Mouse (Mus musculus) small intestine, adult 2 months (tissue): ENCODE measurements around the gene Hmgn2.

Experiments
- CTCF ChIP-seq: fragments of 200-500 bp; IDR thresholded peaks from 2 replicates; pipeline ENCODE4 v1.5.1; 2012; ENCODE audit warnings: low read depth, mild to moderate bottlenecking, control low read depth, inconsistent platforms, low read length, moderate library complexity, mixed read lengths; ENCODE audit not compliant: insufficient replicate concordance, insufficient read length; ENCODE audit errors: extremely low read depth
- POLR2A ChIP-seq: fragments of 200-500 bp; IDR thresholded peaks from 2 replicates; pipeline ENCODE4 v1.6.1; 2012; ENCODE audit warnings: low read depth, mild to moderate bottlenecking, control low read depth, inconsistent platforms, low read length, moderate library complexity

DNA sequence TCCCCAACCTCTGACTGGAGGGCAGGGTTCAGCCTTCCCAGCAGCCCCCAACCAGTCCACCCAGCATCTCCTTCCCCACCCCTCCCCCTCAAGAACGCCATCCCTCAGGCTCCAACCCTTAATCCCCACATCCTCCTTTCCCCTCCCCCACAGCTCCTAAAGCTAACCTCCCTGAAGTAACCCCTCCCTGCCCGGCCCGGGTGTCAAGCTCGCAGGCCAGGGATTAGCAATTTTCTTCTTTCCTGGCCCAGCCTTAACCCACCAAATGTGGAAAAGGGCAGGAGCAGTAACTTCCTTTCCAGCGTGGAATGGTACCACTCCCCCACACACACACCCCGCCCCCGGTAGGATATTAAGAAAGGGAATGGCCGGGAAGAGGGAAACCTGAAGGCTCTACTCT, 48.3 kb upstream of the Hmgn2 start:
- TF ChIP-seq CTCF = no peak
- no peak for TF ChIP-seq POLR2A
